Mouse (Mus musculus): ENCODE data around the gene Uvrag. TPM values are rescaled to one million over a fixed set of nuclear protein-coding genes. Genes with fewer than 3 reads are reported as not detected.

Gene Uvrag
- polyA plus RNA-seq, 1 experiment from 2014 or later = 15.7 TPM

DNA sequence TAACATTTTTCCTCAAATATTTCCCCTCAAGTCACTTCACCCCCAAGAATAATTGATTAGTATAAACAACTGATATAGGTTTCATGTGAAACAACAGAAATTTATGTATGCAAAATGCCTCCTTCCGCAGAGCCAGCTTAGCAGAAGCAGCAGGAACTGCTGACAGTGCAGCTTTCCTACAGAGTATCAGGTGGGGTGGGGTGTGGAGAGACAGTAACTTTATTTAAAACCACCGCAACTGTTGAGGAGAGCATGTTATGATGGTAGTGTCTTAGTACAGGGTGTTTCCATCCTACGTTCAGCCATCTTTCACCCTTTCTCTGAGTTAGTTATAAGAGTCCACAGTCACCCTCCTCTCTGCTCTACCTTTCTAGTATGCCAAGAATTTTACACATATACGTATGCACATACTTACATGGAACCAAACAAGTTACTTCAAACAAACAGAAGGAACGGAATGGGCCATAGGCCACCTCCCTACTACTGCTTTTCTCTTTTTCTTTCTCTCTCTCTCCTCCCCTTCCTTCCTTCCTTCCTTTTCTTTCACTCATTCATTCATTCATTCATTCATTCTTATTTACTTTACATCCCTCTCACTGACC, 145.7 kb downstream of the Uvrag start:
- H3K4me2 ChIP-seq (replicated peaks) = no peak overlapping the region
- H3K4me3 ChIP-seq = no peak overlapping the region
- no peaks in the 10 kb centered on the region for H3K9me3 ChIP-seq
- H3K9ac ChIP-seq = no peak overlapping the region
- H3K36me3 ChIP-seq = 0 out of 2 replicates have a peak, but pooled peaks cover 4% of the 10 kb centered on the region
- H3K4me1 ChIP-seq = peaks cover 51% of the 10 kb centered on the region
- WGBS = 88% methylated on average over 5 of the region's 5 CpGs
- ATAC-seq (ENCODE audit: low FRiP score, low read depth) = no peak
- no peak overlapping the region for H3K27ac ChIP-seq
- H3K27me3 ChIP-seq = peaks cover 6% of the 10 kb centered on the region; the same call in 1 of the 2 replicates

DNA sequence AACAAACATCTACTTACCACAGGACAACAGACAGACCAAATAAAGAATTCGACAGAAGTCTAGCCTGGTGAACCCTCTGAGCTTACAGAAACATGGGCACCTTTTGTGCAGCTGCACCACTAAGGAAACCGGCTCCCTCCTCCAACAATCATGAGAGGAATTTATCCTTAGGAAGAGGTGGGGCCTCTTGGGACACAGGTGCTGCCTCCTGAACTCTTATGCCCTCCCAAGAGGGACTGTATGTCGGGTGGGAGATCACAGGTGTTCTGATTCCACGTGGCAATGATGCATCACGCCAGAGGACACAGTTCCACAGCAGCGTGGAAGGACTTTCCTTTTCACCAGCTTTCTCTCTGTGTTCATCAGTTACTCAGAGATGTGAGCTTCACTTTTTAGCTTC, 146.8 kb downstream of the Uvrag start:
- Histone ChIP-seq H3K4me3 (no peak overlapping the region), H3K27ac (no peak overlapping the region), H3K36me3 (peaks cover 4% of the 10 kb centered on the region; the same call in 1 of the 2 replicates), H3K9me3 (no peaks in the 10 kb centered on the region), H3K4me1 (peaks cover 53% of the 10 kb centered on the region), H3K27me3 (peaks cover 6% of the 10 kb centered on the region; the same call in 1 of the 2 replicates), H3K9ac (no peak overlapping the region), H3K4me2 (replicated peaks) (no peak overlapping the region)
- WGBS = 69% methylated on average over 6 of the region's 6 CpGs
- ATAC-seq (ENCODE audit: low FRiP score, low read depth) = no peak

DNA sequence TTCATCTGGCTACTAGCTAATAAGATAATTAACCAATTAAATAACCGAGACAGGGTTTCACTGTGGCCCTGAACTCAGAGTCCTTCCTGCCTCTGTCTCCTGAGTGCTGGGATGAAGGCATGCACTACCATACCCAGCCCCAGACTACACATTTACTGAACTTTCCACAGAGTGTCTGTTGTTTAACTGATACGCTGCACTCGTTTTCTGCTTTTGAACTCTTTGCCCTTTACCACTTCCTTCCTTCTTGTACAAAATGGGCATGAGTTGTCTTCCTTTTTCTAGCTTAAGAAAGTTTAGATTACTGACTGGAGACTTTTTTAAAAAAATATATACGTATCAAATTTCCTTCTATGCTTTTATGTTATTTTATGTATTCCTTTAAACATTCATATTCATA, 147.5 kb downstream of the Uvrag start:
- H3K9ac ChIP-seq = no peak overlapping the region
- H3K4me3 ChIP-seq = no peak overlapping the region
- H3K9me3 ChIP-seq = no peaks in the 10 kb centered on the region
- H3K36me3 ChIP-seq = peaks cover 4% of the 10 kb centered on the region; the same call in 1 of the 2 replicates
- H3K4me2 ChIP-seq (replicated peaks) = no peak overlapping the region
- ATAC-seq (ENCODE audit: low FRiP score, low read depth) = no peak
- whole genome bisulfite sequencing = 70% methylated on average over 4 of the region's 4 CpGs
- H3K27ac ChIP-seq = no peak overlapping the region
- peaks cover 6% of the 10 kb centered on the region; the same call in 1 of the 2 replicates for H3K27me3 ChIP-seq
- H3K4me1 ChIP-seq = peaks cover 49% of the 10 kb centered on the region

DNA sequence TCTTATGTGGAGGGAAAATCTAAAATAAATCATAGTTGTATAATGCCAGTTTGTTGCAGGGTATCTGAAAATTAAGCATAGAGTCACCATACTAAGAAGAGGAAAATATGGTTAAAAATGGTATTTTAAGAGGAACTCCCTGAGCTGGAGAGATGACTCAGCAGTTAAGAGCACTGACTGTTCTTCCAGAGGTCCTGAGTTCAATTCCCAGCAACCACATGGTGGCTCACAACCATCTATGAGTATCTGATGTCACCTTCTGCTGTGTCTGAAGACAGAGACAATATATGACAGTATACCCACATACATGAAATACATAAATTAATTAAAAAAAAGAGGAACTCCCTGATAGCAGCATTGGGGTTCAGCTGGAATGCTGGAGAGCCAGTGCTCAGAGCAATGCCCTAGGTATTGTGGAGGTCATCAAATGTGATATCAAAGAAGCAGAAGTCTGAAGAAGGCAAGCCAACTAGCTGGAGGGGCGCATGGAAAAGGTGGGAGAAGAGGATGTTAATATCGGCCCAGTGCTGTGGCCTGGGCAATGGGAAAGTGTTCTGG, 149.7 kb downstream of the Uvrag start:
- H3K4me2 ChIP-seq (replicated peaks) = no peak overlapping the region
- H3K9ac ChIP-seq = no peak overlapping the region
- peaks cover 17% of the 10 kb centered on the region; the same call in 1 of the 2 replicates for H3K36me3 ChIP-seq
- ATAC-seq (ENCODE audit: low FRiP score, low read depth) = no peak
- no peak overlapping the region for H3K4me3 ChIP-seq
- H3K9me3 ChIP-seq = no peaks in the 10 kb centered on the region
- H3K4me1 ChIP-seq = peaks cover 48% of the 10 kb centered on the region
- H3K27me3 ChIP-seq = peaks cover 7% of the 10 kb centered on the region
- WGBS = 93% methylated on average over 2 of the region's 2 CpGs
- H3K27ac ChIP-seq = no peak overlapping the region

DNA sequence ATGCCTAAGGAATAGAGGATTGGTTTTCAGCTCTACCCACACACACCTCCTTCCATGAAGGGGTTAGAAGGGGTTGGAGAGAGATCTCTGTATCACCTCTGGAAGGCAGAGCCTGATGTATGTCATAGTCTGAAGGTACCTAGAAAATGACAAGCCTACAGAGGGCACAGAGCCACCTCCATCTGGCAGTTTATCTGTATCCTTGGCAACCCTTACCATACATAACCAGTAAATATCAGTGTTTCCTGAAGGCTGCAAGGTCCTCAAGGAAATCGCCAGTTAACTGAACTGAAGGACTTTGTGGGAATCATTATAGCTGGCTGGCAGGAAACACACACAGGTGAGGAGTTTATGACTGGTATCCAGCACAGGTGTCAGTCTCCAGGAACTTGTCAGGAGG, 150.4 kb downstream of the Uvrag start:
- H3K36me3 ChIP-seq = peaks cover 17% of the 10 kb centered on the region; the same call in 1 of the 2 replicates
- WGBS = 46% methylated on average over 1 of the region's 1 CpGs
- H3K4me3 ChIP-seq = no peak overlapping the region
- H3K9ac ChIP-seq = no peak overlapping the region
- no peaks in the 10 kb centered on the region for H3K9me3 ChIP-seq
- no peak overlapping the region for H3K27ac ChIP-seq
- no peak for ATAC-seq (ENCODE audit: low FRiP score, low read depth)
- H3K4me2 ChIP-seq (replicated peaks) = no peak overlapping the region
- peaks cover 44% of the 10 kb centered on the region for H3K4me1 ChIP-seq
- H3K27me3 ChIP-seq = peaks cover 15% of the 10 kb centered on the region

DNA sequence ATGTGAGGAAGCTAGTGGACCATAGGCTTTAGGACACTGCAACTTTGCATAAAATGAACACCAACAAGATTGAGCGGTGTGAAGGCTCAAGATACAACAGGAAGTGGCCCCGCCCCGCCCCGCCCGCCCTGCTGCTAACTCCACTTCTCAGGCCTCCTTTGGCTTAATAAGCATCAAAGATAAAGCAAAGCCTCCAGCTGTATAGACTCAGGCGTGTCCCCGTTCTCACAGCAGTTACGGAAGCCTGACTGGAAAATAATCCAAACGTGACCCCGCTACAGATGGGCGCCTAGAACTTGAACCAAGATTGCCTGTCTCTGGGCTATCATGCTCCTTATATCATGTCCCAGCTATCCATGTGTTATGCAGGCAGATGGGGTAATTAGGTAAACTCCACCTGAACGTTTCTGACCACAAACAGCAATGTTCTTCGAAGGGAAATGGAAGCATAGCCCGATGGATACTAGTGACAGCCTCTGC, 153.9 kb downstream of the Uvrag start:
- Histone ChIP-seq H3K4me2 (replicated peaks) (no peak overlapping the region), H3K4me3 (no peak overlapping the region), H3K36me3 (peaks cover 17% of the 10 kb centered on the region; the same call in 1 of the 2 replicates), H3K4me1 (peaks cover 42% of the 10 kb centered on the region), H3K27me3 (peaks cover 16% of the 10 kb centered on the region), H3K9ac (no peak overlapping the region), H3K27ac (no peak overlapping the region), H3K9me3 (no peaks in the 10 kb centered on the region)
- no peak for ATAC-seq (ENCODE audit: low FRiP score, low read depth)
- WGBS = 90% methylated on average over 14 of the region's 14 CpGs

DNA sequence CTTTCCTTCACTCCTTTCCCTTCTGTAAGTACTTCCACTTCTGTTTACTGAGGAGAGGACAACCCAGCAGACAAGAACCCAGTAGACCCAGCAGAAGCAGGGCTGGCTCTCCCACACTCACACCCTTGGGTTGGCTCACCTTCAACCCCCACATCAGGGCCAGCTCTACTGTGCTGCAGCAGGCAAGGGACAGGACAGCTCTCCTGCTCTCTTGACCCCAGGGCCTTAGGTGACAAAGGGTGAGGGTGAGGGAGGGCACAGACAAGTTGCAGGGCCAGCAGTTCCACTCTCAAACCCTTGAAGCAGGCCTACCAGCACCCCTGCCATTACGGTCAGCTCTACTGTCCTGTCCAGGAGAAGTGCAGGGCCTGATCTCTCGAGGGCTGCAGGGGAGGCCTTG, 155.0 kb downstream of the Uvrag start:
- H3K27ac ChIP-seq = no peak overlapping the region
- H3K9ac ChIP-seq = no peak overlapping the region
- no peak for ATAC-seq (ENCODE audit: low FRiP score, low read depth)
- H3K4me2 ChIP-seq (replicated peaks) = no peak overlapping the region
- H3K4me3 ChIP-seq = no peak overlapping the region
- H3K36me3 ChIP-seq = peaks cover 17% of the 10 kb centered on the region; the same call in 1 of the 2 replicates
- H3K27me3 ChIP-seq = peaks cover 17% of the 10 kb centered on the region
- H3K4me1 ChIP-seq = peaks cover 44% of the 10 kb centered on the region
- no peaks in the 10 kb centered on the region for H3K9me3 ChIP-seq
- WGBS = 75% methylated on average over 2 of the region's 2 CpGs

DNA sequence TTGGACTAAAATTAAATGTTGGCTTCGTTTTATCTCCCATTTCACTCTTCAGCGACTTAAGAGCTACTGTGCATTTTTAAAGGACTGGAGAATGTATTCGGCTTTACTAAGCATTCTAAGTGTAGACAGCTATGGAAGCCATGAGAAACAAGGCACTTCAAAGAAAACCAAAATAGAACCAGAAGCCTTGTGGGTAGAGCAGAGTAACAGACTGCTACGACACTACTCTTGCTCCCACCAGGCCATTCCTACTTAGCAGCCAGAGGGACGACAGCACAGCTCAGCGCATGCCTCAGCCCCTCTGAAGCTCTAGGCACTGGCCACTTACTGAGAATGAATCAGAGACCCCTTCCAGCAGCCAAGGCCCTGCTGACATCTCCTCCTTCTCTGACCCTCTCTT, 155.5 kb downstream of the Uvrag start:
- no peak overlapping the region for H3K27ac ChIP-seq
- WGBS = 75% methylated on average over 6 of the region's 6 CpGs
- H3K4me1 ChIP-seq = peaks cover 42% of the 10 kb centered on the region
- no peak overlapping the region for H3K4me3 ChIP-seq
- no peak overlapping the region for H3K4me2 ChIP-seq (replicated peaks)
- H3K9ac ChIP-seq = no peak overlapping the region
- no peak for ATAC-seq (ENCODE audit: low FRiP score, low read depth)
- H3K36me3 ChIP-seq = peaks cover 15% of the 10 kb centered on the region; the same call in 1 of the 2 replicates
- no peaks in the 10 kb centered on the region for H3K9me3 ChIP-seq
- peaks cover 14% of the 10 kb centered on the region for H3K27me3 ChIP-seq

DNA sequence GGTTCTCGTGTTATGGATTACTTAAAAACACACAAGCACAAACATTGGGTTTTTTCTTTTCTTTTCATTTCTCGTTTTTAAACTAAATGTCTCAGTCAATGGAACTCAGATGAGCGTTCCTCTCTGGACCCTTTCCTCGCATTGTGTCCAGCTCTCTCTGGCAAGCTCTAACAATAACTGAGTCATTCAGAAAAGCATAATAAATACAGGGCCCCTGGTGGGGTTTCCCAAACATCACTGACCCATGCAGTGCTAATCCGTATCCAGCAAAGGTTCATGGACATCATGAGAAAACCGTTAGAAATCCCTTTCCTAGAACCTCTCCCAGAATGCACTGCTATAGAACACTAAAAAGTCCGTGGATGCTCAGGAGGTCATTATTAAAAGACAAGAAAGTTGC, 156.6 kb downstream of the Uvrag start:
- H3K9ac ChIP-seq = no peak overlapping the region
- 47% methylated on average over 7 of the region's 7 CpGs for WGBS
- H3K4me2 ChIP-seq (replicated peaks) = no peak overlapping the region
- no peak overlapping the region for H3K27ac ChIP-seq
- H3K27me3 ChIP-seq = peaks cover 15% of the 10 kb centered on the region
- no peak overlapping the region for H3K4me3 ChIP-seq
- peaks cover 13% of the 10 kb centered on the region; the same call in 1 of the 2 replicates for H3K36me3 ChIP-seq
- H3K4me1 ChIP-seq = peaks cover 37% of the 10 kb centered on the region
- ATAC-seq (ENCODE audit: low FRiP score, low read depth) = no peak
- no peaks in the 10 kb centered on the region for H3K9me3 ChIP-seq

DNA sequence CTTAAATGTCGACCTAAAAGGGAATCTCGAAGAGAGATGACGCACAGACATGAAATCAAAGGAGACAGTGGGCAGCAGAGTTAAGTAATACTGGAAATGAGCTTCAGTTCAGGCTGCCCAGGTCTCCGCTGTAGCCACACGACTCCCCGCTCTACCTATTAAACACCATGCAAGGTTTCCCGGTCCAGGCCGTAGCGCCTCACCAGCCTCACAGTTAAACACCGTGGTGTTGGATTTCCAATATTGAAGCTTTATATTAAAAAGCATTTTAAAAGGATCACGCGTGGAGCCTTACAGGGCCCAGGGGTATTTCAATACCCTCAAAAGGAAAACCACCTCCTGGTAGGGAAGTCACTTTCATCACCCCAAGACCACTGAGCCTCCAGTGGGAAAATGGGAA, 157.9 kb downstream of the Uvrag start:
- Histone ChIP-seq H3K4me1 (peaks cover 40% of the 10 kb centered on the region), H3K9ac (no peak overlapping the region)
- WGBS = 18% methylated on average over 12 of the region's 12 CpGs

DNA sequence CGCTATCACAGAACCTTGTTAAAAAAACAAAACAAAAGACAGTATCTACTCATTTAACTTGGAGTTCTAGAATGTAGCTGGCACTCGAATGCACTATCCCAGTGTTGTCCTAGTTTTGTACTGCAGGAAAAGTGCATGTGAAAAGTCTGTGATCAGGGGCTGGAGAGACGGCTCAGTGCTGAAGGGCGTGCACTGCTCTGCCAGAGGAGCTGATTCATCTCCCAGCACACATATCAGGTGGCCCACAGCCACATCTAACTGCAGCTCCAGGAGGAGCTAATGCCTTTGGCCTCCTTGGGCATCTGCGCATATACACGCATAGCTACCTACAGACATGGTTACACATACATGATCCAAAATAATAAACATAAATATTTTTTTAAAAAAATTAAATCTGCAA, 159.5 kb downstream of the Uvrag start:
- H3K4me1 ChIP-seq = peaks cover 54% of the 10 kb centered on the region
- peaks cover 16% of the 10 kb centered on the region for H3K27me3 ChIP-seq
- H3K4me3 ChIP-seq = no peak overlapping the region
- H3K36me3 ChIP-seq = peaks cover 1% of the 10 kb centered on the region; the same call in 1 of the 2 replicates
- no peak overlapping the region for H3K9ac ChIP-seq
- WGBS = 83% methylated on average over 6 of the region's 6 CpGs
- no peak overlapping the region for H3K4me2 ChIP-seq (replicated peaks)
- H3K9me3 ChIP-seq = no peaks in the 10 kb centered on the region
- no peak for ATAC-seq (ENCODE audit: low FRiP score, low read depth)
- H3K27ac ChIP-seq = no peak overlapping the region

More for the DNA sequence above, 157.9 kb downstream of the Uvrag start:
- peak; percentile 77 for ATAC-seq (ENCODE audit: low FRiP score, low read depth)
- Histone ChIP-seq H3K9me3 (no peaks in the 10 kb centered on the region), H3K4me2 (replicated peaks) (peak overlapping the region; percentile 30; the same call in 1 of the 2 replicates), H3K27me3 (peaks cover 16% of the 10 kb centered on the region), H3K4me3 (no peak overlapping the region), H3K27ac (peak overlapping the region; percentile 52; the same call in 1 of the 2 replicates), H3K36me3 (peaks cover 10% of the 10 kb centered on the region; the same call in 1 of the 2 replicates)

DNA sequence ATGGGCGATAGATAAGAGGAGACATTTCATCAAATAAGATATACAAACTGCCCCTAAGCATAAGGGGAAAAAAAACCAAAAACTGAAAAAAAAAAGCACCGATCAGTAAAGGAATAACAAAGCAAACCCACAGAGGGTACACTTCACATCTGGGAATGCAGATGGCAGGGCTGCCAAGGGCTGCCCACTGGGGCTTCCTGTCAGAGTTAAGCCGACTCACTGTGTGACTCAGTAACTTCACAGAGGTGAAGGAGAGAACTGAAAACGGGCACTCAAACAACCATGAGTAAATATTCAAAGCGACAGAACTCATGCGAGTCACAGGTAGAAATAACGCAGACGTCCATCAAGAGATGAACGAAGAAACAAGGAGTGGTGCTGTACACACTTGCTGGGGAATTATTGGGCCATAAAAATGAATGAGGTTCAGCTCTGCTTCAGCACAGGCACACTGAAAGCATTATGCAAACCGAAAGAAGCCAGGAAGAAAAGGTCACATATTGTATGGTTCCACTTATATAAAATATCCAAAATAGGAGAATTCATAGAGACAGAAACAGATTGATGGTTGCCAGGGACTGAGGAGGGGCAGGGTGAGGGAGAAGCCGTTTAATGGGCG, 164.0 kb downstream of the Uvrag start:
- H3K4me1 ChIP-seq = peaks cover 30% of the 10 kb centered on the region
- no peak overlapping the region for H3K9ac ChIP-seq
- no peak overlapping the region; the same call in 1 of the 2 replicates for H3K27ac ChIP-seq
- no peaks in the 10 kb centered on the region for H3K9me3 ChIP-seq
- ATAC-seq (ENCODE audit: low FRiP score, low read depth) = peak; percentile 57; the same call in 1 of the 2 replicates
- H3K4me3 ChIP-seq = 0 out of 2 replicates have a peak overlapping the region, but pooled peaks have one; percentile 1
- peaks cover 9% of the 10 kb centered on the region; the same call in 1 of the 2 replicates for H3K27me3 ChIP-seq
- 21% methylated on average over 12 of the region's 12 CpGs for WGBS
- H3K36me3 ChIP-seq = no peaks in the 10 kb centered on the region
- peak overlapping the region; percentile 46 for H3K4me2 ChIP-seq (replicated peaks)
